Mouse (Mus musculus) cerebellum, adult 2 months (tissue): ENCODE results near the gene Hmga1.

Experiments
- CTCF ChIP-seq: fragments of 200-500 bp; IDR thresholded peaks from 2 replicates; pipeline ENCODE4 v1.5.1; 2011; ENCODE audit warnings: low read depth, mild to moderate bottlenecking, control low read depth, low read length, moderate library complexity, borderline replicate concordance; ENCODE audit not compliant: insufficient read depth
- POLR2A ChIP-seq: fragments of 200-500 bp; IDR thresholded peaks from 2 replicates; pipeline ENCODE4 v1.6.1; 2011; ENCODE audit warnings: low read length, control low read depth, borderline replicate concordance; ENCODE audit not compliant: insufficient read depth

DNA sequence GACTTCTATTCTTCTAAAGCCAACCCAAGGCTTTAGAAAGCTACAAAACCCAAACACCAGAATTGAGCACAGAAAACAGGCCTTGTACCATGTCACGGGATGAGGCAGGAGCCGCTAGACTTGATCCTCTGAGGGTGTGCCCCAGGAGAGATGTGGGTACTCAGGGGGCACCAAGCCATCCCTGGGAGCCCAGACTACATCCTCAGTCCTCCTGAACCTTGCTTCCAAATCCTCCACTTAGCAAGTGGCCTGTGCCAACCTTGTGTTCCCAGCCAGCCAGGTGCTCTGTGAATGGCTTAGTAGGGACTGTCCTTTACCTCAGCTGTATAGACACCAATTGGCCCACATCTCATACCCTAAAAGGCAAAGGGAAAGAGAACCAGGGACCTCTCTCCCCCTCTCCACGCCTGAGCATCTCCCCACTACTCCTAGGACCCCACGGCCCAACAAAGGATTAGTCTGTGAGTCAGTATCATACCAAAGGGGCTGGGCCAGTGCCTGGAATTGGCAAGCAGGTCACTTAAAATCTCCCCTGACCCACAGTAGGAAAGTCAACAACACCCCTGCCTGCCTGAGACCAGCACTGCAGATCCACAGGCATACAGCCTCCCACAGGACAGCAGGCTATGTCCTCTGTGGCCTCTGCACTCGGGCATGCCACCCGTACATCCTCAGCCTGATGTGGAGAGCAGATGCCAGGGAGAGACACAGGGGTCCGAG, 49.3 kb upstream of the Hmga1 start:
- TF ChIP-seq CTCF (no peak), POLR2A (no peak)
